Mouse (Mus musculus) thymus, adult 2 months (tissue): Measurements from ENCODE around the gene Prdm16. TPM values are rescaled to one million over a fixed set of nuclear protein-coding genes. Genes with fewer than 3 reads are reported as not detected.

ENCODE experiments used
- DNase-seq: peaks from one replicate; pipeline ENCODE4 v3.0.0; 2021
- H3K27ac ChIP-seq: fragments of 200-500 bp; 2 replicates; pipeline ENCODE4 v1.5.1; 2012; ENCODE audit warnings: low read length, control low read depth; ENCODE audit not compliant: control insufficient read depth, insufficient read depth
- H3K27me3 ChIP-seq: fragments of 200-500 bp; 2 replicates; pipeline ENCODE4 v1.6.1; 2012; ENCODE audit warnings: mild to moderate bottlenecking, low read length, moderate library complexity, mixed read lengths; ENCODE audit not compliant: control insufficient read depth, insufficient read depth
- H3K36me3 ChIP-seq: fragments of 200-500 bp; 2 replicates; pipeline ENCODE4 v1.6.1; 2012; ENCODE audit warnings: mild to moderate bottlenecking, low read length, moderate library complexity; ENCODE audit not compliant: control insufficient read depth, insufficient read depth
- H3K4me1 ChIP-seq: fragments of 200-500 bp; replicated peaks from 2 replicates; pipeline ENCODE4 v1.6.1; 2012; ENCODE audit warnings: low read length; ENCODE audit not compliant: control insufficient read depth, insufficient read depth
- H3K4me3 ChIP-seq: fragments of 200-500 bp; 2 replicates; pipeline ENCODE4 v1.5.1; 2012; ENCODE audit warnings: mild to moderate bottlenecking, low read length, control low read depth, moderate library complexity; ENCODE audit not compliant: control insufficient read depth, insufficient read depth
- CTCF ChIP-seq: fragments of 200-500 bp; IDR thresholded peaks from 2 replicates; pipeline ENCODE4 v1.5.1; 2012; ENCODE audit warnings: mild to moderate bottlenecking, control low read depth, low read length, moderate library complexity, borderline replicate concordance; ENCODE audit not compliant: control insufficient read depth, poor library complexity, insufficient read depth; ENCODE audit errors: extremely low read depth
- POLR2A ChIP-seq: fragments of 200-500 bp; IDR thresholded peaks from 2 replicates; pipeline ENCODE4 v1.6.1; 2012; ENCODE audit warnings: mild to moderate bottlenecking, low read length, control low read depth, moderate library complexity; ENCODE audit not compliant: control insufficient read depth, poor library complexity, insufficient read depth; ENCODE audit errors: extremely low read depth
- WGBS: fragments of 180-500 bp; shearing (Covaris S2); methylation state at CpG from one replicate; pipeline ENCODE4 v1.1.7; 2018; 5-methylcytosine and 5-hydroxymethylcytosine counted together
- polyA plus RNA-seq: library from polyadenylated mRNA; depleted of rRNA; stranded (reverse); fragments of >200 nt; gene quantifications from 2 replicates; pipeline ENCODE4 v1.2.3, GENCODE M21; 2012

The Prdm16 gene
- polyA plus RNA-seq, 1 experiment, result 4.5 TPM

DNA sequence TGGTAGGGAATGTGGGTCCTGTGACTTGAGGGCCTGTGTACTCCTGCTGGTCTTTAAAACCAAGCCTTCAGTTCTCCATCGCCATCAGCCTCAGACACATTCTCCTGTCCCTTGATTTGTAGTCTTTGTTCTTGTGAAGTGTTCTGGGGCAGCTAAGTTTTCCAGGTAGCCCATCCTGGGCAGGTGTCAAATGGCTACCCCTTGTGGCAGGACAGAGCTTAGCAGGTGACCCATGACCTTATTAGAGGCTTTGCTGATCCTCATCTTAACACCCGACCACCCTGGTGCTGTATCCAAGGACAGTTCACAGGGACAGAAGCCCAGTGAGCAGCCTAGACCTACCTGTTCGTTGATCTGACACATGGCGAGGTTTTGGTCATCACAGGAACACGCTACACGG, 269.8 kb downstream of the Prdm16 start:
- Histone ChIP-seq H3K4me3 (no peak overlapping the region), H3K4me1 (no peaks in the 10 kb centered on the region), H3K27me3 (no peaks in the 10 kb centered on the region), H3K27ac (no peak overlapping the region), H3K36me3 (no peaks in the 10 kb centered on the region)
- WGBS, result 90% methylated on average over 6 of the region's 6 CpGs
- DNase-seq, result no peak
- TF ChIP-seq POLR2A (no peak), CTCF (no peak)

DNA sequence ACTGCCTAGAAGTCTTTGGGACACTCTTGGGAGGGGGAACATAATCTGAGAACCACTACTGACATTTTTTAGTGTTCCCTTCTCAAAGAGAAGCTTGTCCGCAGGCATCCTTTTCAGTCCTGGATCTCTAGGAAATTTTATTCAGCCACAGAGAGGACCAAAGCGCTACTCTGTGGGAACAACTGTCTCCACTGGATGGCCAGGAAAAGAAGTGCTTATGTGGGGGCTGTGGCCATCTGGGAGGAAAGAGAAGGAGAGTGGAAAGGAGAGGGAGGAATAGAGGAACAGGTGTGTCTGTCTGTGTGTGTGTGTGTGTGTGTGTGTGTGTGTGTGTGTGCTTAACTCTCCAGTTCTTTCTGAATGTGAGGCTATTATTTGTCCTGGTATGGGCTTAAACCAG, 271.9 kb downstream of the Prdm16 start:
- no peak overlapping the region for H3K27ac ChIP-seq
- 98% methylated on average over 2 of the region's 2 CpGs for WGBS
- no peak for DNase-seq
- no peaks in the 10 kb centered on the region for H3K36me3 ChIP-seq
- H3K4me1 ChIP-seq, result no peaks in the 10 kb centered on the region
- H3K4me3 ChIP-seq, result no peak overlapping the region
- TF ChIP-seq POLR2A (no peak), CTCF (no peak)
- no peaks in the 10 kb centered on the region for H3K27me3 ChIP-seq

- no peaks in the 10 kb centered on the region for H3K4me1 ChIP-seq
- no peaks in the 10 kb centered on the region for H3K27me3 ChIP-seq
- 91% methylated on average over 3 of the region's 3 CpGs for WGBS
- no peaks in the 10 kb centered on the region for H3K36me3 ChIP-seq
- no peak for DNase-seq
- TF ChIP-seq CTCF (no peak), POLR2A (no peak)
- no peak overlapping the region for H3K27ac ChIP-seq
- no peak overlapping the region for H3K4me3 ChIP-seq
Measured at GRCm38 (mm10) chr4:154360850-154361249, 275.8 kb downstream of the Prdm16 start.

DNA sequence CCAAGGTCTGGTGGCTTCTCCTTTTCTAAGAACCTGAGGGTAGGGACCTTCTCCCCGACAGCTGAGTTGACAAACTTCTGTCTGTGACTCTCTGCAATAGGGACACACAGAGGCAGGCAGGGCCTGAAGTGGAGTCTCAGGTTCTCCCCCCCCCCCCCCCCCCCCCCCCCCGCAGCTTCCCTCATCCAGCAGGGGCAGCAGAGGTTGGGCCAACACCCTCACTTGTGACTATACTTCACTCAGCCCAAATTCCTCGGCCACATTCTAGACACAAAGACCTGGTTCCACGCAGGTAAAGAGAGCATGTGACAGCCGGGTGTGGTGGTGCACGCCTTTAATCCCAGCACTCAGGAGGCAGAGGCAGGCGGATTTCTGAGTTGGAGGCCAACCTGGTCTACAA, 276.2 kb downstream of the Prdm16 start:
- Histone ChIP-seq H3K4me1 (no peaks in the 10 kb centered on the region), H3K4me3 (no peak overlapping the region), H3K27me3 (no peaks in the 10 kb centered on the region), H3K27ac (no peak overlapping the region), H3K36me3 (no peaks in the 10 kb centered on the region)
- TF ChIP-seq POLR2A, result no peak
- TF ChIP-seq CTCF, result no peak
- DNase-seq, result no peak
- WGBS, result 93% methylated on average over 6 of the region's 7 CpGs

DNA sequence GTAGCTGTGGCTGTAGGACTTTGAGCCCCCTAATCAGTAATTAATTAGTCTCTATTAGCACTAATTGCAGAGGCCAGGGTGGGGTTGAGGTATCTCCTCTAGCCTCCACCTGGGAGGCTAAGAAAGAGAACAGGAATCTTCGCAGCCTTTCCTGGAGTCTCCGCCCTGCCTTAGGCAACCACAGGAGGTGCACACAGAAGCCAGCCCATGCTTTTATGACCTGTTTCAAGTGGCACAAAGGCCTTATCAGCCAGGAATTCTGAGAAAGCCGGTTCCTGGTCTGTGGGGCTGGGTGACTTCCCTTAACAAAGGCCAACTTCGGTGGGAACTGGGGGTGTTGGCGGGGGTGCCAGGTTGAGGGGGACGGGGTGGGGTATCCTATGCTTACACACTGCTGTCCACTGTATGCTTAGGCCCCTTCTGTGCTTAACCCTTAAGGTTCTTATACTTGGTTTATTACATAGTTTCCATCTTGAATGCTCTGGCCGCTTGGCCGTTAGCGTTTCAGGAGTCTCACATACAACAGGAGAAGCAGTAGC, 276.8 kb downstream of the Prdm16 start:
- no peak for DNase-seq
- Histone ChIP-seq H3K27ac (no peak overlapping the region), H3K4me1 (no peaks in the 10 kb centered on the region), H3K4me3 (no peak overlapping the region), H3K36me3 (no peaks in the 10 kb centered on the region), H3K27me3 (no peaks in the 10 kb centered on the region)
- TF ChIP-seq POLR2A (no peak), CTCF (no peak)
- 93% methylated on average over 9 of the region's 9 CpGs for WGBS

GRCm38 (mm10) chr4:154358816-154359215, 277.9 kb downstream of the Prdm16 start:
- no peaks in the 10 kb centered on the region for H3K36me3 ChIP-seq
- TF ChIP-seq POLR2A, result no peak
- no peak for TF ChIP-seq CTCF
- no peaks in the 10 kb centered on the region for H3K4me1 ChIP-seq
- no peak overlapping the region for H3K27ac ChIP-seq
- WGBS, result 83% methylated on average over 11 of the region's 11 CpGs
- no peaks in the 10 kb centered on the region for H3K27me3 ChIP-seq
- no peak overlapping the region for H3K4me3 ChIP-seq
- no peak for DNase-seq

GRCm38 (mm10) chr4:154358370-154358769, 278.3 kb downstream of the Prdm16 start:
- no peak for DNase-seq
- TF ChIP-seq POLR2A, result no peak
- no peak for TF ChIP-seq CTCF
- no peak overlapping the region for H3K27ac ChIP-seq
- H3K27me3 ChIP-seq, result no peaks in the 10 kb centered on the region
- no peaks in the 10 kb centered on the region for H3K36me3 ChIP-seq
- WGBS, result 93% methylated on average over 5 of the region's 5 CpGs
- H3K4me3 ChIP-seq, result no peak overlapping the region
- no peaks in the 10 kb centered on the region for H3K4me1 ChIP-seq
